Mouse (Mus musculus) frontal cortex, postnatal 10 days (tissue): Measurements from ENCODE around the gene Tiam2.

Experiments
- DNase-seq, 2 experiments: peaks; one replicate each; pipeline ENCODE4 v3.0.0; 2022; ENCODE audit warnings: low spot score in 2 of 2, mixed read lengths in 1 of 2

Tiam2 gene

GRCm38 (mm10) chr17:3326148-3326902, at the start of gene Tiam2:
Tiam2 (plus strand) TSS chr17:3326573.
- no peak for DNase-seq

GRCm38 (mm10) chr17:3280321-3280720, 46.1 kb upstream of the Tiam2 start:
- DNase-seq = no peak

GRCm38 (mm10) chr17:3281939-3282338, 44.4 kb upstream of the Tiam2 start:
- DNase-seq = no peak

DNA sequence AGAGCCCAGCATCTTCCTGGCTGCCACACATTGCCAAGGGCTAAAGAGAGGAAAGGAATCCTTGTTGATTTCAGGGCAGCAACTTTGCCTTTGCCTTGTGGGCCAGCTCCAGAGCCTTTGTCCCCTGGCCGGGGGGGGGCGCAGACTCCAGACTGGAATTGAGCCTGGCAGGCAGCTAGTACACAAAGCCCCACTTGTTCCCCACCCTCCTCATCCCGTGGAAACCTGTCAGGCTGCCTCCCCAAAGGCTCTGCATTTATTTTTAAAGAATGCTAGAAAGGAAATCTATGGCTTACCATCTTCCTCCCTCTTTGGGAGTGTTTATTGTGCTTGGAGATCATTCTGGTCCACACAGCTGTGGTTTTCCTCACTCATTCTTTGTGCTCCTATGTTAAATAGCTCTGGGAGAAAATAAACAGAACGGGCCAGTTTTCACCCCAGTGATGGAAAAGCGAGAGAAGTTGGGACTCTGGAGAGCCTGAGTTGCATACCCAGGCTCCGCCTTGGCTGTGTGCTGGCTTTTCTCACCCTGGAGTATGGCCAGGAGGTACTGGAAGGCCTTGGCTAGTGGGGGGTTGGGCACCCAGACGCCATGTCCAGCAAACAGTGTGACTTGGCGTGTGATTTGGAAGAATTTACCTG, 41.2 kb upstream of the Tiam2 start:
- peak; percentile 21 to 37 for DNase-seq

DNA sequence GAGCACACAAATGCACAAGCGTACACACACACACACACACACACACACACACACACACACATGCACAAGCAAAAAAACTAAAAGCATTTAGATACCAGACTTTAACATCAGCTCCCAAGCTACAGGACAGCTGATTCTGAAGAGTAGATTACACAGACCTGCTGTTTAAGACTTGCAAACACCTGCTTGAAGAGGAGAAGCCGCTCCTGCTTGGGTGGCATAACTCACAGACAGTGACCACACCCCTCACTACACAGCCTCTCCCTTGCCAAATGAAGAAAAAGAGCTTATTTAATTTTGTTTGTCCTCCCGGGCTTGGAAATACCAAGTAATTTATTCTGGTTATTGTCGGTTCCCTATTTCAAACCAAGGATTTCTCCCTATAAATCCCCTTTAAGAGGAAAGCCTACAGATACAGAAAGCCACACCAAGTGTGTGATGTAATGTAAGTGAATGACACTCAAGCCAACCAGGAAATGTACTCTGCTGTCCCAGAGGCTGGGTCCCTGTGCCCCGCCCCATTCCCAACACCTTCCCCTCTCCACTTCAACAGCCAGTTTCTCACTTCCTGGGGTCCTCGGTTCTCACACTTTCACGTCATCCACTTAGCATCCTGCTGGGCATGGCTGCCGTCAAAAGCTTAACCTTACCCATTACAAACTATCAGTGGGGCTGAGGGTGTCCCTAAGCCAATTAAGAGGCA, 40.1 kb upstream of the Tiam2 start:
- no peak for DNase-seq

DNA sequence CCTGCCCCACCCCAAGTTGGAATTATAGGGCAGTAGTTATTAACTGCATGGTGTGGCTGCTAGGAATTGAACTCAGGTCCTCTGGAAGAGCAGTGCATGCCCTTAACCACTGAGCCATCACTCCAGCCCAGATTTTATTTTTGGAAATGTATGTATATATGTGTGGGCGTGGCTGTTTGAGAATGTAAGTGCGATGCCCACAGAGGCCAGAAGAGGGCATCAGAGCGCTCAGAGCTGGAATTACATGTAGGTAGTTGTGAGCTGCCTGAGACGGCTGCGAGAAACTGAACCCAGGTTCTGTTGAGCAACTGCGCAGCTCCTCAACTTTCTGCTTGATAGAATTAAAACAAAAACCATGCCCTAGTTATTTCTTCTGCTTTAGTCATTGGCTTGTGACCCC, 38.0 kb upstream of the Tiam2 start:
- peak; percentile 38 to 60 for DNase-seq

DNA sequence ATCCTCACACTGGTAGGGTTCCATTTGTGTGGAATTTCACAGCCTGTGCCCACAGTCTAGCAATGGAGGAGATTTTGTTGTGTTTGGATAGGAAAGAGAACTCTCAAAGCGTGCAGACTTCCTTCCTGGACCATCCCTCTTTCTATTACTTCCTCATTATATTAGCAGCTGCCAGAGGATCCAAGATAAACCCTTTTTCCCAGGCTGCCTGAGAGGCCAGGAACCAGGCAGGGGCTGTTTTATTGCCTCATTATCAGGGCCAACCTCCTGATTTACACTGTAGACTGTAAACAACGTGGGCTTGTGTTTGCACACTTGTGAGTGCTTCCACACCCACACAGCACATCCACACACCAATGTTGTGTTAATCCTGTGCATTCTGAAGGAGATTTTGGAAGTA, 31.3 kb upstream of the Tiam2 start:
- no peak for DNase-seq

DNA sequence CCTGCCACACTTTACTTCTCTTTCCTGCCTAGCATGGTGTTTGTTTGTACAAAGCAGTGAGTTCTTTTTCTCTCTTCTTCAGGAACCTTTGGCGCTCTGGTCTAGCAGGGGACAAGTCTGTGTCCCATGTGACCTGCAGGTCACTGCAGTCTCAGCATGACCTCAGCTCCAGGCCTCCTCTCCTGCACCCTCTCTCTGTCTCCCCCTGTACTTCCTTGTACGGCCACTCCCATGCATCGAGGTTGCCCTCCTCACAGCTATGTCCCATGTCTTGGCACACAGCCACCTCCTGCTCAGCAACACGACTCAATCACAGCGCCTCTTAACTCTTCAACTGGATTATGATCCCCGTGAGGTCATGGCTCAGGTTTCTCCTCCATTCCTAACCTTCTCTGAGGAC, 26.9 kb upstream of the Tiam2 start:
- DNase-seq = no peak

DNA sequence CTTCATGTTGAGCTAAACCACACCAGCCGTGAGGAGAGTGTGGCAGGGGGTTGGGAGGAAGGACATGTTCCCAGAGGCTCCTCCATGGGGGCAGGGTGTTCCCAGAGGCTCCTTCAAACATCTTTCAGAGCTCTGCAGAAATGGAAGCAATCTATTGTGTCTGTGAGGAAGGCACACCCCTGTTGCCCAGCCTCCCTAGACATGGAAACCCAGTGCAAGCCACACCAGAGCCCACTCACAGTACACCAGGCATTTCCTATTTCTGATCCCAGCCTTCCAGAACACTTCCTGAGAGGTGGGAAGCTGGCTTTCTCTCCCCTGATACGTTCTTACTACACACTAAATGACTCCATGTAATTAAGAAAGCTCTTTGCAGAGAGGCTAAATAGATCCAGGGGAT, 20.4 kb upstream of the Tiam2 start:
- no peak for DNase-seq

GRCm38 (mm10) chr17:3313711-3314624, 12.4 kb upstream of the Tiam2 start:
- peak; percentile 47 to 69 for DNase-seq

DNA sequence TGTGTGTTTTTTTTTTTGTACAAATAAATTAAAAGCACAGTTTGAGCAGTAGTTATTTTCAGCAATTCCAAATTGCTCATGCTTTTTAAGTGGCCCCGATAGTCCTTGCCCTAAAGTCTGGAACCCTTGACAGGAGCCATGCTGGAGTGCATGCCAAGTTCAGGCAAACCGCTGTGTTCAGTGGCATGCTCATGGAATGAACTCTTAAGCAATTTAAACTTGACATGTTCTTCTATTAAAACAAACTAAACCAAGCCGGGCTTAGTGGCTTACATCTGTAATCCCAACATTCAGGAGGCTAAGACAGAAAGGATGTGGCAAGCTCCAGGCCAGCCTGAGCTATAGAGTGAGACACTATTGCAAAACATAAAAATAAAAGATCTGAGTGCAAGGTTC, 11.8 kb upstream of the Tiam2 start:
- no peak for DNase-seq

- no peak for DNase-seq
Measured at GRCm38 (mm10) chr17:3315581-3315980, 10.8 kb upstream of the Tiam2 start.

DNA sequence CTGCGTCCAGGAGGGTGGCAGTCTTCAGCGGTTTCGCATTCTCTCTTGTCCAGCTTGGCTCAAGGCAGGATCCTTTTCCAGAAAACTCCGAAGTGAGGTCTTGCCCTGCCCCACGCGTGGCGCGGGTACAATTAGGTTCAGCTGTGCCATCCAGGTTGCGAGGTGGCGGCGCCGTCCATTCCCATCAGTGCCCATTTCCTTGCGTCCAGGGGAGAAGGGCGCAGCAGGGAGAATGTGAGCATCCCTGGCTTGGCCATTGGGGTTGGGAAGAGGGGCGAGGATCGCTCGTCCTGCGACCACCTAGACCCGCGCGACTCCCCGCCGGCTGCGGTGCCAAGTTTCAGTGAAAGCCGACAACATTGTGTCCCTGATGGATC, 518 bp downstream of the Tiam2 start:
- DNase-seq = no peak

DNA sequence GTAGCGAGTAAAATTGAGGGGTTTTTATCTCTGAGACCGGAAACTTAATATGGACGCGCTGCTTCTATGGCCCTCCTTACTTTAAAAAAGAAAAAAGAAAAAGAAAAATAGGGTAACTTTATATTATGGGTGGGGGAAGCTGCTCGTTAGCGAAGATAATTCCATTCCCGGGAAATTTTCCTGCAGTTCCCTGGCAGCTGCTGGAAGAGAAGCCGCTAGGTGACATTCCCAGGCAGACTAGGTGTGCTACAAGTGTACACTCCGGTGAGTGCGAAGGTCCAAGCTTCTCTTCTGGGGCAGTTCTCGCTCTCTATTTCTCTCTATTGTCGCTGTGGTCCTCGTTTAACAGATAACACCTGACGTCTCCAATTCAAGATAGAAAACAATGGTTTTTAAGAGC, 962 bp downstream of the Tiam2 start:
- DNase-seq = no peak

DNA sequence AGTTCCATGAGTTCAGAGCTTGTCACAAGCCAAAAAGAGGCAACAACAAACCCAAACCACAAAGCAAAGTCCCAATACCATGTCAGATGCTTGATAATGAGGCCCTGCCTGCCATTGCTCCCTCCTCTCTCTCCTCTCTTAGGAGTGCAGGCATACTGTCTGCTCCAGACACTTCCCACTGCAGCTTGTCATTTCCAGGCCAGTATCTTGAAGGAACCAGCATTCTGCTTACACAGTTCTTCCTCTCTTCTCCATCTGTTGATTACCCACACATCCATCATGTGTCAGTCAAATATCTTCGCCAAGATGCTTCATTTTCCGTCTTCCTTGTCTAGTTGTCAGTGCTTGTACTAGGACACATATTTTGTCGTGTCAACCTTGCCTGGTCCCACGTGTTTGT, 2.4 kb downstream of the Tiam2 start:
- no peak for DNase-seq

DNA sequence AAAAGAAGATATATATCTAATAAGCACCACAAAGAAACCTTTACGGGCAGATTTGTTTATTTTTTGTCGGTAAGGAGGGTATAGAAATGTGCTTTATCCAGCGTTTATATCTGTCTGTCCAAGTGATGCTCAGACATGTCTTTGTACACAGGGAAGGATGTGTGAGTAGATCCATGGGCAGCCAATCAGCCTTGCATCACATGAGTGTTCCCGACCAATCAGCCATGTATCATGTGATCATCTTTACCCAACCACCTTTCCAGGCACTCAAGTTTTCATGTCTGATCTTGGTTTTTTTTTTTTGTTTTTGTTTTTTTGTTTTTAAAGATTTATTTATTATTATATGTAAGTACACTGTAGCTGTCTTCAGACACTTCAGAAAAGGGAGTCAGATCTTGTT, 3.1 kb downstream of the Tiam2 start:
- no peak for DNase-seq

DNA sequence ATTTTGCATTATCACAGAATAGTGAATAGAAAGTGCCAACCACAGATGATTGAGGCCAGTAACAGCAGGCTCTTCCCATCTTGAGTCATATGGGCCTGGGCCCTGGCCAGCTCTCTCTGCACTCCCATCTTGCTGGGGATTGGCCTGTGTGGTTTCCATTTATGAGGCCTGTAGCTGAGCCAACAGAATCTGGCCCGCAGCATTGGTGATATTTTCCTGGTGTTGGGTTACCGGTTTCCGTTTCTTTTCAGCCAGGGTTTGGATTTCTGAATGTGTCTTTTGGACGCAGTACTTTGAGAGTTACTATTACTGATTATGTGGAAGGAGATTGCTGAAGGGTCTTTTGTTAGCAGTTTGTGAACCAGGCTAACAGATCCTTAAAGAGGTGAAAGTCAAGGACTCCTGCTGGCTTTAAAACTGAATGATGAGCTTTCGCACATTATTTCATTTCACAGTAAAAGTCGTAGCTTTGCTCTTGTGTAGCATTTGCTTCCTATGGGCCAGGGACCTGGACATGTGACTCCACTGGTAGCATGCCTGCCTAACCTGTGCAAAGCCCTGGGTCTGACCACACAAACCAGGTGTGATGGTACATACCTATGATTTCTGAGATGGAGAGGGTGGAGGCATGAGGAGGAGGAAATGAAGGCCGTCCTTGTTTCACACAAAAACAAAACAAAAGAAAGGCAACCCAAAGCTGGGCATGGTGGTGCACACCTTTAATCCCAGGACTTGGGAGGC, 5.5 kb downstream of the Tiam2 start:
- no peak for DNase-seq

DNA sequence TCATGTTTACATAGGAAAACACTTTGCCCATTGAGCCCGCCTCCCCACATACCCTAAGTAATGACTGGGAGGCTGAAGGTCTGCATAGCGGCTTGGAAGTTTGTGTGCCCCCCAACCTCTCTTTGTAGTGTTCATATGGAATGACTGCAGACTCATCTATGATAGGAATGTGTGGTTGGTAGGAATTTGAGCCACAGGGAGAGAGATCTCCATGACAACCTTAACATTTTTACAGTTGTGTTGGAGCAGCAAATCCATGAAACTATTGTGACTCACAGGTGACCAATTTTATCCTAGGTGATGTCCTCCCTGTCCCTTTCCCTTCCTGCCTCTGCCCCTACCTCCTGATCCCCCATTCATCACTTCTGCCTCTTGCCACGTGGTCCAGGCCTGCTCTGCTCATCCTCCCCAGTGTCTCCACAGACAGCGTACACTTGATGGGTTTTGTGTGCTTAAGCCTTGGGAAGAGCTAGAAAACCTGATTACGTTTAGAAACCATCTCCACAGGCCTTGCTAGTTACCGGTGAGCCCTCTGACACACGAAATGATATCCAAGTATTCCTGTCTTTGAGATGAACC, 9.9 kb downstream of the Tiam2 start:
- DNase-seq = no peak

- no peak for DNase-seq
Measured at GRCm38 (mm10) chr17:3336887-3337524, 10.6 kb downstream of the Tiam2 start.

DNA sequence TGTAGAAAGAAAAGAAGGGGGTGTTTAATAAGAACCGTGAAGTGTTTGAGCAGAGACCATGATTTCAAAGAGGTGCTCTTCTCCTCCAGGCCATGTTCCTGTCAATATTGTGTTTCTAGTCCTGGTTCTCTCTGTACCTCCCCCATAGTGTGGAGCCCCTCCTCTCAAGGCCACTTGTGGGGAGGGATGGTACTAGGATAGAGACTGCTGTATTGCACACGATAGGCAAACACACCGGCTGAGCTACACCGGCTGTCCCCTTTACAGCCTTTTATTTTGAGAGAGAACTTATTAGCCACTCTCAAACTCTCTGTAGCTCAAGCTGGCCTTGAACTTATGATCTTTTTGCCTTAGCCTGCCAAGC, 11.1 kb downstream of the Tiam2 start:
- no peak for DNase-seq
